Mouse (Mus musculus): ENCODE data around the gene Mamstr. TPM values are rescaled to one million over a fixed set of nuclear protein-coding genes. Genes with fewer than 3 reads are reported as not detected.
"Not testable (repeated sequence)": the region's sequence is repeated elsewhere in the genome, so short reads cannot be mapped to it uniquely, and the experiment has no call there.

The Mamstr gene
- total and polyA plus RNA-seq, 2 experiments from 2014 or later, result 6.5 to 7.7 TPM

GRCm38 (mm10) chr7:45644872-45645590, 5.3 kb downstream of the Mamstr start:
- 76% methylated on average over 6 of the region's 6 CpGs for WGBS
- H3K27ac ChIP-seq (ENCODE audit: low read depth), result 0 out of 2 replicates have a peak overlapping the region, but pooled peaks have one; percentile 40
- TF ChIP-seq CTCF (IDR thresholded peaks at IDR 0.05; ENCODE audit: low read depth) (no peak), EP300 (IDR thresholded peaks at IDR 0.05; ENCODE audit: low read depth) (no peak)
- no peak overlapping the region for H3K4me3 ChIP-seq (ENCODE audit: low read depth, low read length)
- peaks cover 34% of the 10 kb centered on the region for H3K4me1 ChIP-seq (ENCODE audit: control insufficient read depth, insufficient read depth)
- H3K9ac ChIP-seq (replicated peaks; ENCODE audit: low read depth, low read length), result no peak overlapping the region
- DNase-seq (ENCODE audit: low spot score), result no peak
- H3K36me3 ChIP-seq (replicated peaks; ENCODE audit: control insufficient read depth, insufficient read depth, low read length), result 0 out of 2 replicates have a peak, but pooled peaks cover 6% of the 10 kb centered on the region
- ATAC-seq (ENCODE audit: insufficient read depth, low read depth), result no peak
- no peak overlapping the region for H3K4me2 ChIP-seq (ENCODE audit: low read depth, low read length)
- no peaks in the 10 kb centered on the region for H3K27me3 ChIP-seq (ENCODE audit: control insufficient read depth, insufficient read depth, low read length)
- no peaks in the 10 kb centered on the region for H3K9me3 ChIP-seq (replicated peaks; ENCODE audit: control insufficient read depth, low read length)

DNA sequence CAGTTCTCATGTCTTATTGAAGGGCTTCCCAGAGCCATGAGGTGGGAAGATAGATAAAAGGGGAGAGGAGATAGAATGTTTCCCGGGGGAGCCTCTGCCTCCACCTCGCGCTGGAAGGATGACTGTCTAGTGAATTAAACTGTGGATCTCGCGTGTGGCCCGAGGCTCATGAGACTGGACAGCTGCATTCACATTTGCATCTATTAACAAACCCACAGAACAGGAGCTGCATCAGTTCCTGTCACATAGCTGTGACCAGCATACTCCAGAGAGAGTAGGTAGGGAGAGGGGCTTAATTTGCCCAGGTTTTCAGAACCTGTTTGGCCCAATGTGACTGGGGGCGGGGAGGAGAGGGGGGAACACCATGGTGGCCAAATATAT, 5.8 kb downstream of the Mamstr start:
- H3K4me1 ChIP-seq (ENCODE audit: control insufficient read depth, insufficient read depth), result peaks cover 32% of the 10 kb centered on the region
- H3K4me3 ChIP-seq (ENCODE audit: low read depth, low read length), result no peak overlapping the region
- 0 out of 2 replicates have a peak, but pooled peaks cover 6% of the 10 kb centered on the region for H3K36me3 ChIP-seq (replicated peaks; ENCODE audit: control insufficient read depth, insufficient read depth, low read length)
- H3K27ac ChIP-seq (ENCODE audit: low read depth), result no peak overlapping the region
- DNase-seq (ENCODE audit: low spot score), result no peak
- H3K9ac ChIP-seq (replicated peaks; ENCODE audit: low read depth, low read length), result no peak overlapping the region
- no peaks in the 10 kb centered on the region for H3K27me3 ChIP-seq (ENCODE audit: control insufficient read depth, insufficient read depth, low read length)
- 74% methylated on average over 7 of the region's 7 CpGs for WGBS
- H3K4me2 ChIP-seq (ENCODE audit: low read depth, low read length), result no peak overlapping the region
- ATAC-seq (ENCODE audit: insufficient read depth, low read depth), result no peak
- no peak for TF ChIP-seq EP300 (IDR thresholded peaks at IDR 0.05; ENCODE audit: low read depth)
- TF ChIP-seq CTCF (IDR thresholded peaks at IDR 0.05; ENCODE audit: low read depth), result no peak
- no peaks in the 10 kb centered on the region for H3K9me3 ChIP-seq (replicated peaks; ENCODE audit: control insufficient read depth, low read length)

GRCm38 (mm10) chr7:45646671-45647070, 6.9 kb downstream of the Mamstr start:
- no peak overlapping the region for H3K27ac ChIP-seq (ENCODE audit: low read depth)
- peaks cover 21% of the 10 kb centered on the region for H3K4me1 ChIP-seq (ENCODE audit: control insufficient read depth, insufficient read depth)
- 0 out of 2 replicates have a peak, but pooled peaks cover 6% of the 10 kb centered on the region for H3K36me3 ChIP-seq (replicated peaks; ENCODE audit: control insufficient read depth, insufficient read depth, low read length)
- no peak overlapping the region for H3K4me2 ChIP-seq (ENCODE audit: low read depth, low read length)
- DNase-seq (ENCODE audit: low spot score) (no peak), ATAC-seq (ENCODE audit: insufficient read depth, low read depth) (no peak)
- no peaks in the 10 kb centered on the region for H3K9me3 ChIP-seq (replicated peaks; ENCODE audit: control insufficient read depth, low read length)
- no peaks in the 10 kb centered on the region for H3K27me3 ChIP-seq (ENCODE audit: control insufficient read depth, insufficient read depth, low read length)
- TF ChIP-seq CTCF (IDR thresholded peaks at IDR 0.05; ENCODE audit: low read depth) (no peak), EP300 (IDR thresholded peaks at IDR 0.05; ENCODE audit: low read depth) (no peak)
- H3K9ac ChIP-seq (replicated peaks; ENCODE audit: low read depth, low read length), result no peak overlapping the region
- no peak overlapping the region for H3K4me3 ChIP-seq (ENCODE audit: low read depth, low read length)
- WGBS, result 79% methylated on average over 4 of the region's 4 CpGs

DNA sequence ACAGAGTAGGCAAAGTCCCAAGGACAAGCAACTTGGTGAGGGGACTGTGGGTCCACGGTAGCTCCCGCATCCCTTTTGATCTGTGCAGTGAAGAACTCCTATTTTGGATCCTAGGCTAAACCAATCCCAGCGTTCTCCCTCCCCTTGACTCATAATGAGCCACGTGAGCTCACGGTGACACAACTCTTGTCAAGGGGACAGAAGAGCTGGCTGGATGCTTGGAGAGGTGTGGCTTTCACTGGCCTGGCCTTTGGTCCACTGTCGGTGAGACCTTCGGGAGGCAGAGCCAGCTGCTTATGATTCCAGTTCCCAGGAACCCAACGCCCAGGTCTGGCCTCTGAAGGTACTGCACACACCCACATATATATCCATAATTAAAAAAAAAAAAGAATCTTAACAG, 9.6 kb downstream of the Mamstr start:
- 0 out of 2 replicates have a peak overlapping the region, but pooled peaks have one; percentile 8 for H3K4me2 ChIP-seq (ENCODE audit: low read depth, low read length)
- no peaks in the 10 kb centered on the region for H3K9me3 ChIP-seq (replicated peaks; ENCODE audit: control insufficient read depth, low read length)
- 0 out of 2 replicates have a peak, but pooled peaks cover 6% of the 10 kb centered on the region for H3K36me3 ChIP-seq (replicated peaks; ENCODE audit: control insufficient read depth, insufficient read depth, low read length)
- H3K4me1 ChIP-seq (ENCODE audit: control insufficient read depth, insufficient read depth), result peaks cover 6% of the 10 kb centered on the region; the same call in 1 of the 2 replicates
- WGBS, result 38% methylated on average over 8 of the region's 8 CpGs
- peak overlapping the region; percentile 96 for H3K27ac ChIP-seq (ENCODE audit: low read depth)
- H3K9ac ChIP-seq (replicated peaks; ENCODE audit: low read depth, low read length), result no peak overlapping the region
- H3K27me3 ChIP-seq (ENCODE audit: control insufficient read depth, insufficient read depth, low read length), result no peaks in the 10 kb centered on the region
- no peak for TF ChIP-seq CTCF (IDR thresholded peaks at IDR 0.05; ENCODE audit: low read depth)
- no peak for TF ChIP-seq EP300 (IDR thresholded peaks at IDR 0.05; ENCODE audit: low read depth)
- no peak overlapping the region for H3K4me3 ChIP-seq (ENCODE audit: low read depth, low read length)
- ATAC-seq (ENCODE audit: insufficient read depth, low read depth), result peak; percentile 91
- DNase-seq (ENCODE audit: low spot score), result peak; percentile 93

DNA sequence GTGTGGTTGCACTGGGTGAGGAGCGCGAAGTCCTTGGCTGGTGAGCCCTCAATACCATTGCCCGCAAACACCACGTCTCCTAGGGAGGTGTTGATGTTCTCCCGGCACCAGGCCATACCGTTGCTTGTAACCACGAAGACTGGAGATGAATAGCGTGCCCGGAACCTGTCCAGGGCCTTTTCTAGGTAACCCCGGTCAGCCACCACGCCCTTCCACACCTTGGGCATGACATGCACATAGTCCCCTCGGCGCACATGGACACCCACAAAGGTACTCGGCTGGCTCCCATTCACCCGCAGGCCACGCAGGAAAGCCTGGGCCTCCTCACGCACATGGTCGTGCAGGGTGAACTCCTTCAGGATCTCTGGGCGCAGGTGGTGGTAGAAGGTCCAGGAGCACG, 10.7 kb downstream of the Mamstr start:
- H3K9ac ChIP-seq (replicated peaks; ENCODE audit: low read depth, low read length); H3K9me3 ChIP-seq (replicated peaks; ENCODE audit: control insufficient read depth, low read length); H3K36me3 ChIP-seq (replicated peaks; ENCODE audit: control insufficient read depth, insufficient read depth, low read length); H3K27me3 ChIP-seq (ENCODE audit: control insufficient read depth, insufficient read depth, low read length); H3K4me3 ChIP-seq (ENCODE audit: low read depth, low read length); ATAC-seq (ENCODE audit: insufficient read depth, low read depth); DNase-seq (ENCODE audit: low spot score); H3K4me2 ChIP-seq (ENCODE audit: low read depth, low read length): not testable (repeated sequence)
- peaks cover 11% of the 10 kb centered on the region; the same call in 1 of the 2 replicates for H3K4me1 ChIP-seq (ENCODE audit: control insufficient read depth, insufficient read depth)
- 96% methylated on average over 19 of the region's 20 CpGs for WGBS
- peak overlapping the region; percentile 96 for H3K27ac ChIP-seq (ENCODE audit: low read depth)

Data from heart, postnatal 0 days (tissue).